Mouse (Mus musculus): Measurements from ENCODE around the gene Ammecr1. TPM values are rescaled to one million over a fixed set of nuclear protein-coding genes. Genes with fewer than 3 reads are reported as not detected.

The Ammecr1 gene
- total and polyA plus RNA-seq, 2 experiments: 0.39 to 0.83 TPM

DNA sequence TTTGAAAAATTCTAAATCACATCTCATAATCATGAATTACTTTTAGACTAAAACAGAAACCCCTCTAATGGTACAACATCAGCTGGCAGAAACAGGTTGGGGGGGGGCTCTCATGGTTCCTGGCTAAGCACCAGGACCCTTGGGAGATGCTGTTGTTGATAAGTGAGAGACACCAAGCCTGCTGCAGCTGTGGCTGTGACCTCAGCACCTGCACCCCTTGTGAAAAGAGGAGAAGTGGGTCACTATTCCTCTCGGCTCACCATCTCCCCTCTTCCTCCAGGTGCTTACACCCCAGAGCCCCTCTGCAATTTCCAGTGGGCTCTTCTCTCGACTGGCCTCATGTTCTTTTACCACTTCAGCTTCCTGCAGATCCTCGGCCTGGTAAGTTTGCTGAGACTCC lies 134.3 kb downstream of the Ammecr1 start:
- no peak for DNase-seq (ENCODE audit: extremely low read depth, low read depth, low spot score)
- H3K4me3 ChIP-seq (ENCODE audit: insufficient read depth, low read depth, low read length): no peak overlapping the region
- H3K27ac ChIP-seq (replicated peaks; ENCODE audit: insufficient read depth, low read depth, low read length): no peak overlapping the region
- 81% methylated on average over 3 of the region's 3 CpGs for WGBS
- H3K27me3 ChIP-seq (ENCODE audit: control insufficient read depth, insufficient read depth, low read length): no peaks in the 10 kb centered on the region
- TF ChIP-seq CTCF (IDR thresholded peaks at IDR 0.05; ENCODE audit: low read depth, low read length): no peak
- TF ChIP-seq POLR2A (IDR thresholded peaks at IDR 0.05; ENCODE audit: extremely low read depth, insufficient read depth, low read length): no peak
- H3K36me3 ChIP-seq (ENCODE audit: control insufficient read depth, insufficient read depth, low read length): no peaks in the 10 kb centered on the region
- H3K4me1 ChIP-seq (ENCODE audit: control insufficient read depth, insufficient read depth, low read length): no peaks in the 10 kb centered on the region
- no peak overlapping the region for H3K9ac ChIP-seq (ENCODE audit: low read depth, low read length)
- no peaks in the 10 kb centered on the region for H3K79me2 ChIP-seq (ENCODE audit: control insufficient read depth, insufficient read depth, low read length)

DNA sequence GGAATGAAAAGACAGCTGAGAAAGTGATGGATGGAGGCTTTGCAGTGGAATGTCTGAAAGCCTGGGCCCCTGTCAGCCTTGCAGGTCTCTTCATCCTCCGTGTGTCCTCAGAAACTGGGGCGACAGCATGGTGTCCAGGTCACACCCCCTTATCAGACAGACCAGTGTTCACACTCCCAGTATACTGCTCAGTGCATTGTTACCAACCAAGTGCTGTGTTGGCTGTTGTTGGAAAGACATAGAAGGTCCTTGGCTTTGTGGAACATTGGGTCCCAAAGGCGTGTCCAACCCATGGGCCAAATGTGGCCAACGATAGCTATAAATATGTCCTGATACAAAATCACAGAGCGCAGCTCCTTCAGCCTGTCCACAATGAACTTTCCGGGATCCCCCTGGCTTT lies 136.0 kb downstream of the Ammecr1 start:
- Histone ChIP-seq H3K27me3 (ENCODE audit: control insufficient read depth, insufficient read depth, low read length) (no peaks in the 10 kb centered on the region), H3K4me3 (ENCODE audit: insufficient read depth, low read depth, low read length) (no peak overlapping the region), H3K4me1 (ENCODE audit: control insufficient read depth, insufficient read depth, low read length) (no peaks in the 10 kb centered on the region), H3K36me3 (ENCODE audit: control insufficient read depth, insufficient read depth, low read length) (no peaks in the 10 kb centered on the region), H3K9ac (ENCODE audit: low read depth, low read length) (no peak overlapping the region), H3K79me2 (ENCODE audit: control insufficient read depth, insufficient read depth, low read length) (no peaks in the 10 kb centered on the region), H3K27ac (replicated peaks; ENCODE audit: insufficient read depth, low read depth, low read length) (no peak overlapping the region)
- WGBS: 89% methylated on average over 6 of the region's 6 CpGs
- DNase-seq (ENCODE audit: extremely low read depth, low read depth, low spot score): no peak
- no peak for TF ChIP-seq CTCF (IDR thresholded peaks at IDR 0.05; ENCODE audit: low read depth, low read length)
- no peak for TF ChIP-seq POLR2A (IDR thresholded peaks at IDR 0.05; ENCODE audit: extremely low read depth, insufficient read depth, low read length)

DNA sequence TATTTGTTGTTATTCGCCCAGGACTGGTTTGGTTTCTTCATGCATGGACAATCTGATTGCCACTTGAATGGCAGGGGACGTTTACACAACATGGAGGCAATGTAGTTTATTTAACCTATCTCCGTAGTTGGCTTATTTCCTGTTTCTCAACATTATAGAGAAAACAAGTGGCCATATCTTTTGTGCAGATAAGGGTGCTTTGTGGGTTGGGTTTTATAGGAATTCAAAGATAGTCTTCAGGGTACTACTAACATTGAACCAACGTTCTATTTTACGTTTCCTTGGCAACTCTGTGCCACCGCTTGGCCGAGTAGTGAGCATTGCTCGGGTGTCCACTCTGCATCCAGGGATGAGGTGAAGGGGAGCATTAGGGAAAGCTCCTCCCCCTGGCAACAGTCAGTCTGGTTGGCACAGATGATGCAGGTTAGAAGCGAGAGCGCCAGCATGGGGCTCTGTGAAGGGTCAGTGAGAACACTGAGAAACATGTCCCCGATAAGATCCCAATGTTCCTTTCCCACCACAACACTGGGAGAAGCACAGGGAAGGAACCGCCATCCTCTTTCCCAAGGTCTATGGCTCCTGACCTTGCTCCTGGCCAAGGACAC lies 136.6 kb downstream of the Ammecr1 start:
- H3K27me3 ChIP-seq (ENCODE audit: control insufficient read depth, insufficient read depth, low read length): no peaks in the 10 kb centered on the region
- WGBS: 80% methylated on average over 12 of the region's 12 CpGs

DNA sequence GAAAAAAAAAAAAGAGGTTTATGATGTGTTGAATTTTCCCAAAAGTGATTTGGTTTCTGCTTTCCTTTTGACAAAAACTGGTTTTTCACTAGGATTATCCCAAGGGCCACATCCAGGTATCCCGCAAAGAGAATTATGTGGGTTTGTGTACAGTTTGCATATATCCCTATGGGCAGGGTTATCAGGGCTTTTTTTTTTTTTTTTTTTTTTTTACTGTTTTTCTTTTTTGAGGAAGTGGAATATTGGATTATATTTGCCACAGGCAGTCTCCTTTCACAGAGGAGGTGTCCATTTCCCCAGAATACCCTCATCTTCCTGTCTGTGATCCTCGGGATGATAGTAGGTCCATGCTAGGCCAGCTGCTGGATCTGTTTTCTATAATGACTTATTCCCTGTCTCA lies 137.3 kb downstream of the Ammecr1 start:
- Histone ChIP-seq H3K79me2 (ENCODE audit: control insufficient read depth, insufficient read depth, low read length) (no peaks in the 10 kb centered on the region), H3K9ac (ENCODE audit: low read depth, low read length) (no peak overlapping the region), H3K4me3 (ENCODE audit: insufficient read depth, low read depth, low read length) (no peak overlapping the region), H3K4me1 (ENCODE audit: control insufficient read depth, insufficient read depth, low read length) (no peaks in the 10 kb centered on the region), H3K36me3 (ENCODE audit: control insufficient read depth, insufficient read depth, low read length) (no peaks in the 10 kb centered on the region), H3K27ac (replicated peaks; ENCODE audit: insufficient read depth, low read depth, low read length) (no peak overlapping the region), H3K27me3 (ENCODE audit: control insufficient read depth, insufficient read depth, low read length) (no peaks in the 10 kb centered on the region)
- DNase-seq (ENCODE audit: extremely low read depth, low read depth, low spot score): no peak
- TF ChIP-seq POLR2A (IDR thresholded peaks at IDR 0.05; ENCODE audit: extremely low read depth, insufficient read depth, low read length) (no peak), CTCF (IDR thresholded peaks at IDR 0.05; ENCODE audit: low read depth, low read length) (no peak)
- 85% methylated on average over 2 of the region's 2 CpGs for WGBS

More for the DNA sequence above, 136.6 kb downstream of the Ammecr1 start:
- no peak overlapping the region for H3K9ac ChIP-seq (ENCODE audit: low read depth, low read length)
- H3K27ac ChIP-seq (replicated peaks; ENCODE audit: insufficient read depth, low read depth, low read length): no peak overlapping the region
- no peaks in the 10 kb centered on the region for H3K4me1 ChIP-seq (ENCODE audit: control insufficient read depth, insufficient read depth, low read length)
- H3K79me2 ChIP-seq (ENCODE audit: control insufficient read depth, insufficient read depth, low read length): no peaks in the 10 kb centered on the region
- no peaks in the 10 kb centered on the region for H3K36me3 ChIP-seq (ENCODE audit: control insufficient read depth, insufficient read depth, low read length)
- H3K4me3 ChIP-seq (ENCODE audit: insufficient read depth, low read depth, low read length): no peak overlapping the region
- TF ChIP-seq POLR2A (IDR thresholded peaks at IDR 0.05; ENCODE audit: extremely low read depth, insufficient read depth, low read length) (no peak), CTCF (IDR thresholded peaks at IDR 0.05; ENCODE audit: low read depth, low read length) (no peak)
- no peak for DNase-seq (ENCODE audit: extremely low read depth, low read depth, low spot score)

DNA sequence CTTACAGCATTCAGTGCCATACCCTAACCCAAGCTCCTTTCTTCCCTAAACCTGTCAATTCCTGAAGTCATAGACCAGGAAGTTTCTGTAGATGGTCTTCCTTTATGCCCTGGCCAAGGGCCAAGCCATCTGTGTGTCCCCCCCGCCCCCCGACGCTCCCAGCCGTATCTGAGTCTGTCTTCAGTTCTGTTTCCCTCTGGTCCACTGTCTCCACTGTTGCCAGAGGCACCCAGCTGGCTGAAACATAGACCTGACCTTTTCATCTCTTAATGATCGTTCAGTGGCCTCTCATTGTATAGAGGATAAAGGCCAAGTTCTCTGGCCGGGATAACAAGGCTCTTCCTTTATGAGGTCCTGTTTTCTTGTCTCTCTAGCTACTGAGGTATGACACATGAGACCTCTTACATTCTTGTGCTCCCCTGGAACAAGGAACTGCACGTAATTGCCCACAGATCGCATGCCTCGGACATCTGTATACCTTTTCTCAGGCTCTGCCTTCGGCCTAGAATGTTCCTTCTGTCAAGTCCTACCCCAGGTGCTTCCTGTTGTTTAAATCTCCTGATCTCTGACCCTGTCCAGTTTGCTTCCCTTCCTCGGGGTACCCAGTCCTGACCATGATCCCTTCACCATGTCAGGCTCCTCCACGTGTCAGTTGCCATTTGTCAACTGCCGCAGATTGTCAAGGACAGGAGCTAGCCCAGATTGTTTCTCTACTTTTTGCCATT lies 138.2 kb downstream of the Ammecr1 start:
- no peak for DNase-seq (ENCODE audit: extremely low read depth, low read depth, low spot score)
- 76% methylated on average over 13 of the region's 13 CpGs for WGBS
- Histone ChIP-seq H3K4me1 (ENCODE audit: control insufficient read depth, insufficient read depth, low read length) (no peaks in the 10 kb centered on the region), H3K36me3 (ENCODE audit: control insufficient read depth, insufficient read depth, low read length) (no peaks in the 10 kb centered on the region), H3K27me3 (ENCODE audit: control insufficient read depth, insufficient read depth, low read length) (no peaks in the 10 kb centered on the region), H3K27ac (replicated peaks; ENCODE audit: insufficient read depth, low read depth, low read length) (no peak overlapping the region), H3K9ac (ENCODE audit: low read depth, low read length) (no peak overlapping the region), H3K79me2 (ENCODE audit: control insufficient read depth, insufficient read depth, low read length) (no peaks in the 10 kb centered on the region), H3K4me3 (ENCODE audit: insufficient read depth, low read depth, low read length) (no peak overlapping the region)
- TF ChIP-seq CTCF (IDR thresholded peaks at IDR 0.05; ENCODE audit: low read depth, low read length) (no peak), POLR2A (IDR thresholded peaks at IDR 0.05; ENCODE audit: extremely low read depth, insufficient read depth, low read length) (no peak)

DNA sequence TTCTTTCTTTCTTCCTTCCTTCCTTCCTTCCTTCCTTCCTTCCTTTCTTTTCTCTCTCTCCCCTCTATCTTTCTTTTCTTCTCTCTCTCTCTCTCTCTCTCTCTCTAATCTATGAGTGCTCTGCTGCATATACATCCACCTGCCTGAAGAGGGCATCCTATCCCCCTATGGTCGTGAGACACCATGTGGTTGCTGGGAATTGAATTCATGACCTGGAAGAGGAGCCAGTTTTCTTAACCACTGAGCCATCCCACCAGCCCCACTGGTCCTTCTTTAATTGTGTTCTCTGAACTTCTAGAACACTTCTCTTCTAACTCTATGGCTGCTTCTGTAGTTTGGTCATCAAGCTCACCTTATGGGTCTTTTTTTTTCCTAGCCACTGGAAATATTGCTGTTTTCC lies 138.9 kb downstream of the Ammecr1 start:
- WGBS: 21% methylated on average over 1 of the region's 1 CpGs
- no peak overlapping the region for H3K9ac ChIP-seq (ENCODE audit: low read depth, low read length)
- H3K27ac ChIP-seq (replicated peaks; ENCODE audit: insufficient read depth, low read depth, low read length): no peak overlapping the region
- DNase-seq (ENCODE audit: extremely low read depth, low read depth, low spot score): no peak
- TF ChIP-seq CTCF (IDR thresholded peaks at IDR 0.05; ENCODE audit: low read depth, low read length) (peak; percentile 24; the same call in 1 of the 2 replicates), POLR2A (IDR thresholded peaks at IDR 0.05; ENCODE audit: extremely low read depth, insufficient read depth, low read length) (no peak)
- H3K27me3 ChIP-seq (ENCODE audit: control insufficient read depth, insufficient read depth, low read length): no peaks in the 10 kb centered on the region
- H3K4me3 ChIP-seq (ENCODE audit: insufficient read depth, low read depth, low read length): no peak overlapping the region
- H3K4me1 ChIP-seq (ENCODE audit: control insufficient read depth, insufficient read depth, low read length): no peaks in the 10 kb centered on the region
- H3K79me2 ChIP-seq (ENCODE audit: control insufficient read depth, insufficient read depth, low read length): no peaks in the 10 kb centered on the region
- no peaks in the 10 kb centered on the region for H3K36me3 ChIP-seq (ENCODE audit: control insufficient read depth, insufficient read depth, low read length)

Data from liver, adult 2 months (tissue).